Mouse (Mus musculus) limb, embryonic 14.5 days (tissue): ENCODE measurements around the gene Gm16181. TPM values are rescaled to one million over a fixed set of nuclear protein-coding genes. Genes with fewer than 3 reads are reported as not detected.

ENCODE experiments used
- ATAC-seq: fragments of 200-750 bp; cut with Nextera tagmentation; 2 replicates; pipeline ENCODE4 v1.8.0; 2017; ENCODE audit warnings: low read depth, moderate number of reproducible peaks, moderate TSS enrichment; ENCODE audit not compliant: low FRiP score
- DNase-seq: peaks from one replicate; pipeline ENCODE4 v3.0.0-alpha.2; 2015; ENCODE audit warnings: low spot score
- H3K27ac ChIP-seq: fragments of 300-500 bp; sonication (generic); replicated peaks from 2 replicates; pipeline ENCODE4 v1.5.1; 2014; ENCODE audit warnings: low read depth, mild to moderate bottlenecking, low read length, moderate library complexity, mixed read lengths
- H3K27me3 ChIP-seq: fragments of 300-500 bp; sonication (generic); 2 replicates; pipeline ENCODE4 v1.6.1; 2014; ENCODE audit warnings: low read length, mixed read lengths; ENCODE audit not compliant: control insufficient read depth, insufficient read depth
- H3K36me3 ChIP-seq: fragments of 300-500 bp; sonication (generic); 2 replicates; pipeline ENCODE4 v1.6.1; 2014; ENCODE audit warnings: mild to moderate bottlenecking, low read length, moderate library complexity, mixed read lengths; ENCODE audit not compliant: control insufficient read depth, insufficient read depth
- H3K4me1 ChIP-seq: fragments of 300-500 bp; sonication (generic); 2 replicates; pipeline ENCODE4 v1.6.1; 2014; ENCODE audit warnings: antibody characterized with exemption, low read length, mixed read lengths; ENCODE audit not compliant: control insufficient read depth, insufficient read depth
- H3K4me2 ChIP-seq: fragments of 300-500 bp; sonication (generic); replicated peaks from 2 replicates; pipeline ENCODE4 v1.6.1; 2014; ENCODE audit warnings: low read depth, mild to moderate bottlenecking, low read length, moderate library complexity; ENCODE audit not compliant: severe bottlenecking
- H3K4me3 ChIP-seq: fragments of 300-500 bp; sonication (generic); replicated peaks from 2 replicates; pipeline ENCODE4 v1.5.1; 2014; ENCODE audit warnings: low read length
- H3K9ac ChIP-seq: fragments of 300-500 bp; sonication (generic); 2 replicates; pipeline ENCODE4 v1.6.1; 2014; ENCODE audit warnings: mild to moderate bottlenecking, low read depth, low read length, moderate library complexity; ENCODE audit not compliant: severe bottlenecking
- H3K9me3 ChIP-seq: fragments of 300-500 bp; sonication (generic); 2 replicates; pipeline ENCODE4 v1.6.1; 2016; ENCODE audit warnings: low read length; ENCODE audit not compliant: control insufficient read depth
- POLR2A ChIP-seq: fragments of 200-500 bp; IDR thresholded peaks from 2 replicates; pipeline ENCODE4 v1.8.0; 2012; ENCODE audit warnings: inconsistent platforms, mild to moderate bottlenecking, moderate library complexity, borderline replicate concordance; ENCODE audit not compliant: insufficient read depth, insufficient read length; ENCODE audit errors: extremely low read depth
- WGBS: fragments of 180-500 bp; shearing (Covaris S2); extraction: QIAGEN DNeasy Blood & Tissue Kit; methylation state at CpG from one replicate; pipeline ENCODE4 v1.1.7; 2014; 5-methylcytosine and 5-hydroxymethylcytosine counted together
- polyA plus RNA-seq, 2 experiments: library from polyadenylated mRNA; depleted of rRNA in 1 of 2; stranded (reverse) in 1 of 2; unstranded in 1 of 2; fragments of >200 nt; fragmentation: Nextera tagmentation in 1 of 2; extraction: Ambion mirVana in 1 of 2; gene quantifications; 2 replicates each; pipeline versions ENCODE4 v1.2.1 to v1.2.3; 2012 to 2014

The Gm16181 gene
- polyA plus RNA-seq, 2 experiments: not detected

- ATAC-seq (no peak), DNase-seq (no peak)
- Histone ChIP-seq H3K4me2 (peak overlapping the region; percentile 62), H3K4me1 (peaks cover 4% of the 10 kb centered on the region; the same call in 1 of the 2 replicates), H3K9me3 (no peaks in the 10 kb centered on the region), H3K27ac (no peak overlapping the region), H3K27me3 (peaks cover 21% of the 10 kb centered on the region), H3K9ac (no peak overlapping the region), H3K36me3 (no peaks in the 10 kb centered on the region), H3K4me3 (peak overlapping the region; percentile 40)
- WGBS: 31% methylated on average over 9 of the region's 9 CpGs
- TF ChIP-seq POLR2A: no peak
Measured at GRCm38 (mm10) chr17:35196321-35196641, 24.4 kb upstream of the Gm16181 start.

GRCm38 (mm10) chr17:35197126-35197525, 23.5 kb upstream of the Gm16181 start:
- 33% methylated on average over 4 of the region's 6 CpGs for WGBS
- H3K4me1 ChIP-seq: peaks cover 4% of the 10 kb centered on the region; the same call in 1 of the 2 replicates
- TF ChIP-seq POLR2A: no peak
- no peak overlapping the region for H3K9ac ChIP-seq
- H3K4me2 ChIP-seq: no peak overlapping the region
- no peak for DNase-seq
- ATAC-seq: no peak
- H3K9me3 ChIP-seq: no peaks in the 10 kb centered on the region
- peaks cover 21% of the 10 kb centered on the region for H3K27me3 ChIP-seq
- H3K36me3 ChIP-seq: no peaks in the 10 kb centered on the region
- no peak overlapping the region for H3K4me3 ChIP-seq
- no peak overlapping the region for H3K27ac ChIP-seq

GRCm38 (mm10) chr17:35198029-35198428, 22.6 kb upstream of the Gm16181 start:
- H3K27me3 ChIP-seq: peaks cover 21% of the 10 kb centered on the region
- no peak for ATAC-seq
- 53% methylated on average over 7 of the region's 7 CpGs for WGBS

GRCm38 (mm10) chr17:35198946-35199345, 21.7 kb upstream of the Gm16181 start:
- no peak for TF ChIP-seq POLR2A
- DNase-seq: no peak
- no peak overlapping the region for H3K4me3 ChIP-seq
- no peaks in the 10 kb centered on the region for H3K9me3 ChIP-seq
- no peak for ATAC-seq
- WGBS: 22% methylated on average over 8 of the region's 8 CpGs
- H3K27me3 ChIP-seq: peaks cover 21% of the 10 kb centered on the region
- H3K27ac ChIP-seq: no peak overlapping the region
- H3K36me3 ChIP-seq: no peaks in the 10 kb centered on the region
- no peak overlapping the region for H3K9ac ChIP-seq
- no peak overlapping the region for H3K4me2 ChIP-seq
- H3K4me1 ChIP-seq: peaks cover 4% of the 10 kb centered on the region; the same call in 1 of the 2 replicates

More at GRCm38 (mm10) chr17:35198029-35198428, 22.6 kb upstream of the Gm16181 start:
- DNase-seq: no peak
- Histone ChIP-seq H3K9me3 (no peaks in the 10 kb centered on the region), H3K4me2 (no peak overlapping the region), H3K4me3 (no peak overlapping the region), H3K9ac (no peak overlapping the region), H3K27ac (no peak overlapping the region), H3K36me3 (no peaks in the 10 kb centered on the region), H3K4me1 (peaks cover 4% of the 10 kb centered on the region; the same call in 1 of the 2 replicates)
- TF ChIP-seq POLR2A: no peak

DNA sequence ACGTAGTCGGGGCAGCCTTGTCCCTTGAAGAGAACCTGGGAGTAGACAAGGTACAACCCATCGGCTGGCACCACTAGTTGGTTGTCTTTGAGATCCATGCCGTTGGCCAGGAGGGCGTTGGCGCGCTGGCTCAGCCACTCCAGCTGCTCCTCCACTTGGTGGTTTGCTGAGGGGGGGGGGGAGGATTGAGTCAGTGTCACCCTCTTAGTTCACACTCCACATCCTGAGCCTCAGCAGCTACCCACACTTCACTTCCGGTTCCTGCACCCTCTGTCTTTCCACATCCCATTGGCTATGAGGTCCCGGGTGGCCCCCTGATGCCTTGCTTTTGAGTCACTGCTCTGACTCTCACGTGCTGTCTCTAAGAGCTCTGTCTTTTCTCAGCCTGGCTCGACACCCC, 20.2 kb upstream of the Gm16181 start:
- peaks cover 2% of the 10 kb centered on the region; the same call in 1 of the 2 replicates for H3K4me1 ChIP-seq
- H3K9ac ChIP-seq: no peak overlapping the region
- TF ChIP-seq POLR2A: no peak
- no peaks in the 10 kb centered on the region for H3K36me3 ChIP-seq
- no peak overlapping the region for H3K4me3 ChIP-seq
- DNase-seq (no peak), ATAC-seq (no peak)
- H3K4me2 ChIP-seq: no peak overlapping the region
- 79% methylated on average over 11 of the region's 11 CpGs for WGBS
- no peaks in the 10 kb centered on the region for H3K9me3 ChIP-seq
- H3K27me3 ChIP-seq: peaks cover 13% of the 10 kb centered on the region
- no peak overlapping the region for H3K27ac ChIP-seq

- H3K27me3 ChIP-seq: peaks cover 6% of the 10 kb centered on the region
- H3K9me3 ChIP-seq: no peaks in the 10 kb centered on the region
- H3K9ac ChIP-seq: no peak overlapping the region
- H3K4me1 ChIP-seq: no peaks in the 10 kb centered on the region
- TF ChIP-seq POLR2A: no peak
- no peak overlapping the region for H3K4me2 ChIP-seq
- DNase-seq (no peak), ATAC-seq (no peak)
- 74% methylated on average over 11 of the region's 11 CpGs for WGBS
- H3K4me3 ChIP-seq: no peak overlapping the region
- H3K27ac ChIP-seq: no peak overlapping the region
- no peaks in the 10 kb centered on the region for H3K36me3 ChIP-seq
Measured at GRCm38 (mm10) chr17:35201128-35201527, 19.5 kb upstream of the Gm16181 start.
